Mouse (Mus musculus) stomach, embryonic 15.5 days (tissue): ENCODE measurements around the gene Mast3. TPM values are rescaled to one million over a fixed set of nuclear protein-coding genes. Genes with fewer than 3 reads are reported as not detected.

ENCODE experiments used
- ATAC-seq: fragments of 200-750 bp; cut with Nextera tagmentation; 2 replicates; pipeline ENCODE4 v1.8.0; 2017; ENCODE audit warnings: low read depth, moderate number of reproducible peaks, moderate TSS enrichment; ENCODE audit not compliant: insufficient read depth, low FRiP score
- H3K27ac ChIP-seq: fragments of 300-500 bp; sonication (generic); 2 replicates; pipeline ENCODE4 v1.5.1; 2015; ENCODE audit warnings: mild to moderate bottlenecking, inconsistent platforms
- H3K27me3 ChIP-seq: fragments of 300-500 bp; sonication (generic); replicated peaks from 2 replicates; pipeline ENCODE4 v1.6.1; 2015; ENCODE audit warnings: inconsistent platforms
- H3K36me3 ChIP-seq: fragments of 300-500 bp; sonication (generic); 2 replicates; pipeline ENCODE4 v1.6.1; 2015; ENCODE audit warnings: inconsistent platforms
- H3K4me1 ChIP-seq: fragments of 300-500 bp; sonication (generic); 2 replicates; pipeline ENCODE4 v1.6.1; 2015; ENCODE audit warnings: inconsistent platforms
- H3K4me2 ChIP-seq: fragments of 300-500 bp; sonication (generic); 2 replicates; pipeline ENCODE4 v1.6.1; 2015; ENCODE audit warnings: mild to moderate bottlenecking, inconsistent platforms
- H3K4me3 ChIP-seq: fragments of 300-500 bp; sonication (generic); replicated peaks from 2 replicates; pipeline ENCODE4 v1.5.1; 2015; ENCODE audit warnings: inconsistent platforms
- H3K9ac ChIP-seq: fragments of 300-500 bp; sonication (generic); 2 replicates; pipeline ENCODE4 v1.6.1; 2015; ENCODE audit warnings: inconsistent platforms
- H3K9me3 ChIP-seq: fragments of 300-500 bp; sonication (generic); 2 replicates; pipeline ENCODE4 v1.6.1; 2016; ENCODE audit warnings: inconsistent platforms
- WGBS: fragments of 180-500 bp; shearing (Covaris S2); methylation state at CpG from one replicate; pipeline ENCODE4 v1.1.7; 2015; 5-methylcytosine and 5-hydroxymethylcytosine counted together
- polyA plus RNA-seq: library from polyadenylated mRNA; unstranded; fragments of >200 nt; fragmentation: Nextera tagmentation; extraction: Ambion mirVana; gene quantifications from 2 replicates; pipeline ENCODE4 v1.2.1, GENCODE M21; 2015

The Mast3 gene
- polyA plus RNA-seq, 1 experiment from 2014 or later, result 13.3 TPM

GRCm38 (mm10) chr8:70787941-70788667 is 16.8 kb downstream of the Mast3 start:
- WGBS, result 36% methylated on average over 30 of the region's 30 CpGs
- Histone ChIP-seq H3K27ac (no peak overlapping the region), H3K9ac (no peak overlapping the region), H3K4me1 (peaks cover 26% of the 10 kb centered on the region), H3K36me3 (peaks cover 46% of the 10 kb centered on the region), H3K4me2 (peak overlapping the region; percentile 5; the same call in 1 of the 2 replicates), H3K27me3 (no peaks in the 10 kb centered on the region), H3K9me3 (no peaks in the 10 kb centered on the region), H3K4me3 (no peak overlapping the region)
- 0 out of 2 replicates have a peak, but pooled peaks have one; percentile 14 for ATAC-seq

- peaks cover 49% of the 10 kb centered on the region for H3K36me3 ChIP-seq
- H3K27ac ChIP-seq, result no peak overlapping the region
- H3K9ac ChIP-seq, result no peak overlapping the region
- no peaks in the 10 kb centered on the region for H3K27me3 ChIP-seq
- H3K9me3 ChIP-seq, result no peaks in the 10 kb centered on the region
- H3K4me1 ChIP-seq, result peaks cover 20% of the 10 kb centered on the region
- H3K4me2 ChIP-seq, result no peak overlapping the region
- no peak for ATAC-seq
- H3K4me3 ChIP-seq, result no peak overlapping the region
- WGBS, result 88% methylated on average over 3 of the region's 3 CpGs
These were observed 17.8 kb downstream of the Mast3 start for GRCm38 (mm10) chr8:70787051-70787445.

GRCm38 (mm10) chr8:70786291-70787050 is 18.4 kb downstream of the Mast3 start:
- peaks cover 14% of the 10 kb centered on the region for H3K4me1 ChIP-seq
- H3K4me3 ChIP-seq, result no peak overlapping the region
- no peak overlapping the region for H3K27ac ChIP-seq
- WGBS, result 86% methylated on average over 25 of the region's 25 CpGs
- no peak overlapping the region for H3K9ac ChIP-seq
- no peak overlapping the region for H3K4me2 ChIP-seq
- H3K27me3 ChIP-seq, result no peaks in the 10 kb centered on the region
- H3K36me3 ChIP-seq, result peaks cover 53% of the 10 kb centered on the region
- H3K9me3 ChIP-seq, result no peaks in the 10 kb centered on the region
- no peak for ATAC-seq

- no peaks in the 10 kb centered on the region for H3K9me3 ChIP-seq
- no peak overlapping the region for H3K27ac ChIP-seq
- H3K4me1 ChIP-seq, result peaks cover 19% of the 10 kb centered on the region
- no peak overlapping the region for H3K4me2 ChIP-seq
- no peaks in the 10 kb centered on the region for H3K27me3 ChIP-seq
- H3K4me3 ChIP-seq, result no peak overlapping the region
- ATAC-seq, result no peak
- WGBS, result 65% methylated on average over 11 of the region's 11 CpGs
- peaks cover 49% of the 10 kb centered on the region for H3K36me3 ChIP-seq
- no peak overlapping the region for H3K9ac ChIP-seq
These were observed 24.8 kb downstream of the Mast3 start for GRCm38 (mm10) chr8:70780093-70780492.

GRCm38 (mm10) chr8:70776496-70777444 is 28.1 kb downstream of the Mast3 start, which contains the start of gene Pik3r2:
Pik3r2 (minus strand) TSS chr8:70776713.
- Histone ChIP-seq H3K27ac (peak within 1 kb of the TSS; percentile 100), H3K4me3 (peak within 1 kb of the TSS; percentile 78), H3K36me3 (peaks cover 30% of the 10 kb centered on the region), H3K9me3 (no peaks in the 10 kb centered on the region), H3K9ac (peak within 1 kb of the TSS; percentile 95), H3K27me3 (no peaks in the 10 kb centered on the region), H3K4me1 (peaks cover 45% of the 10 kb centered on the region), H3K4me2 (peak within 1 kb of the TSS; percentile 89)
- WGBS, result under 1% methylated on average over 92 of the region's 94 CpGs
- peak; percentile 87 for ATAC-seq

- H3K9ac ChIP-seq, result peak overlapping the region; percentile 95
- no peaks in the 10 kb centered on the region for H3K9me3 ChIP-seq
- peak overlapping the region; percentile 78 for H3K4me3 ChIP-seq
- 0 out of 2 replicates have a peak, but pooled peaks have one; percentile 1 for ATAC-seq
- peaks cover 45% of the 10 kb centered on the region for H3K4me1 ChIP-seq
- peak overlapping the region; percentile 89 for H3K4me2 ChIP-seq
- H3K27ac ChIP-seq, result peak overlapping the region; percentile 100
- H3K36me3 ChIP-seq, result peaks cover 31% of the 10 kb centered on the region
- 3% methylated on average over 33 of the region's 34 CpGs for WGBS
- H3K27me3 ChIP-seq, result no peaks in the 10 kb centered on the region
These were observed 28.9 kb downstream of the Mast3 start for GRCm38 (mm10) chr8:70775851-70776495.

- peak overlapping the region; percentile 78 for H3K4me3 ChIP-seq
- H3K9me3 ChIP-seq, result no peaks in the 10 kb centered on the region
- ATAC-seq, result no peak
- WGBS, result 87% methylated on average over 5 of the region's 5 CpGs
- H3K4me1 ChIP-seq, result peaks cover 45% of the 10 kb centered on the region
- H3K27ac ChIP-seq, result no peak overlapping the region
- H3K4me2 ChIP-seq, result peak overlapping the region; percentile 89
- H3K27me3 ChIP-seq, result no peaks in the 10 kb centered on the region
- H3K9ac ChIP-seq, result peak overlapping the region; percentile 95
- H3K36me3 ChIP-seq, result peaks cover 33% of the 10 kb centered on the region
These were observed 29.6 kb downstream of the Mast3 start for GRCm38 (mm10) chr8:70775227-70775626.

- Histone ChIP-seq H3K27ac (0 out of 2 replicates have a peak overlapping the region, but pooled peaks have one; percentile 79), H3K4me2 (no peak overlapping the region), H3K4me1 (peaks cover 45% of the 10 kb centered on the region), H3K27me3 (no peaks in the 10 kb centered on the region), H3K9me3 (no peaks in the 10 kb centered on the region), H3K9ac (no peak overlapping the region), H3K36me3 (peaks cover 29% of the 10 kb centered on the region), H3K4me3 (no peak overlapping the region)
- ATAC-seq, result no peak
- WGBS, result 96% methylated on average over 18 of the region's 18 CpGs
These were observed 30.1 kb downstream of the Mast3 start for GRCm38 (mm10) chr8:70774740-70775139.

- H3K36me3 ChIP-seq, result peaks cover 25% of the 10 kb centered on the region; the same call in 1 of the 2 replicates
- 37% methylated on average over 9 of the region's 9 CpGs for WGBS
- H3K9me3 ChIP-seq, result no peaks in the 10 kb centered on the region
- H3K4me1 ChIP-seq, result peaks cover 47% of the 10 kb centered on the region
- H3K27ac ChIP-seq, result peak overlapping the region; percentile 79
- peak; percentile 11; the same call in 1 of the 2 replicates for ATAC-seq
- peak overlapping the region; percentile 34 for H3K4me2 ChIP-seq
- H3K4me3 ChIP-seq, result 0 out of 2 replicates have a peak overlapping the region, but pooled peaks have one; percentile 3
- no peaks in the 10 kb centered on the region for H3K27me3 ChIP-seq
- no peak overlapping the region for H3K9ac ChIP-seq
These were observed 31.0 kb downstream of the Mast3 start for GRCm38 (mm10) chr8:70773833-70774232.

GRCm38 (mm10) chr8:70773410-70773809 is 31.4 kb downstream of the Mast3 start:
- 59% methylated on average over 5 of the region's 5 CpGs for WGBS
- Histone ChIP-seq H3K4me3 (0 out of 2 replicates have a peak overlapping the region, but pooled peaks have one; percentile 3), H3K4me2 (peak overlapping the region; percentile 34), H3K9me3 (no peaks in the 10 kb centered on the region), H3K9ac (no peak overlapping the region), H3K27ac (peak overlapping the region; percentile 79), H3K27me3 (no peaks in the 10 kb centered on the region), H3K36me3 (peaks cover 28% of the 10 kb centered on the region; the same call in 1 of the 2 replicates), H3K4me1 (peaks cover 47% of the 10 kb centered on the region)
- no peak for ATAC-seq

GRCm38 (mm10) chr8:70772890-70773289 is 32.0 kb downstream of the Mast3 start:
- 71% methylated on average over 9 of the region's 9 CpGs for WGBS
- no peak overlapping the region for H3K4me3 ChIP-seq
- peak overlapping the region; percentile 34 for H3K4me2 ChIP-seq
- peaks cover 42% of the 10 kb centered on the region for H3K4me1 ChIP-seq
- no peaks in the 10 kb centered on the region for H3K9me3 ChIP-seq
- H3K9ac ChIP-seq, result no peak overlapping the region
- no peak for ATAC-seq
- peaks cover 26% of the 10 kb centered on the region; the same call in 1 of the 2 replicates for H3K36me3 ChIP-seq
- peak overlapping the region; percentile 79; the same call in 1 of the 2 replicates for H3K27ac ChIP-seq
- H3K27me3 ChIP-seq, result no peaks in the 10 kb centered on the region
